Mouse (Mus musculus) testis, adult 2 months (tissue): ENCODE measurements around the gene Syce3.

Experiments used
- CTCF ChIP-seq: fragments of 200-500 bp; IDR thresholded peaks from 2 replicates; pipeline ENCODE4 v1.5.1; 2012; ENCODE audit warnings: low read depth, mild to moderate bottlenecking, inconsistent platforms, low read length, moderate library complexity; ENCODE audit not compliant: control insufficient read depth, insufficient read depth, insufficient replicate concordance
- POLR2A ChIP-seq: fragments of 200-500 bp; IDR thresholded peaks from 2 replicates; pipeline ENCODE4 v1.6.1; 2012; ENCODE audit warnings: low read depth, mild to moderate bottlenecking, inconsistent platforms, low read length, moderate library complexity; ENCODE audit not compliant: control insufficient read depth

DNA sequence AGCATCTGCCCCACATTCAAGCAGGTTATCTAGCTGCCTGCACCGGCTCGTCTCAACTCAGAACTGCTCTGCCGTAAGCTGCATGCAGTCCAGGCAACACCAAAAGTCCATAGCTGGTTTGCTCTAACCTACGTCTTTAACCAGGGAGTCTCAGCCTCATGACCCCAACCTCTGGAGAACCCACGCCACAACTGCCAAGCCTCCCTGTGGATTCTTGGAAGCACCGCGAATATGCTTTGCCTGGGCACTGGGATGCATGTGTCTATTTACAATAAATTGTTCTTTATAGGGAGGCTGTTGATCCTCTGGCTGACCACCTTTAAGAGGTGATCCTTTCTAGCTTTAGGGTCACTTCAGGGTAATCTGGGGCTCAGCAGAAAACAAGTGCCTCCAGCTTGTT is 37.8 kb downstream of the Syce3 start:
- TF ChIP-seq CTCF: no peak
- TF ChIP-seq POLR2A: no peak
